Mouse (Mus musculus) liver, adult 2 months (tissue): ENCODE measurements at regions not wholly inside any gene's neighbourhood (a gene's known extent, or its start where the extent isn't known, plus 50 kb on each side); places are given as distances from the start of the nearest gene placed in this dataset.

Experiments used
- DNase-seq: peaks from one replicate; pipeline ENCODE4 v3.0.0-alpha.2; 2011; ENCODE audit warnings: low read depth, low spot score; ENCODE audit errors: extremely low read depth
- H3K27ac ChIP-seq: fragments of 200-500 bp; replicated peaks from 2 replicates; pipeline ENCODE4 v1.5.1; 2012; ENCODE audit warnings: low read depth, mild to moderate bottlenecking, control low read depth, inconsistent platforms, low read length; ENCODE audit not compliant: insufficient read depth
- H3K27me3 ChIP-seq: fragments of 200-500 bp; 2 replicates; pipeline ENCODE4 v1.6.1; 2012; ENCODE audit warnings: mild to moderate bottlenecking, moderate library complexity, low read length, inconsistent platforms; ENCODE audit not compliant: control insufficient read depth, insufficient read depth
- H3K36me3 ChIP-seq: fragments of 200-500 bp; 2 replicates; pipeline ENCODE4 v1.6.1; 2012; ENCODE audit warnings: low read length, inconsistent platforms; ENCODE audit not compliant: control insufficient read depth, insufficient read depth
- H3K4me1 ChIP-seq: fragments of 200-500 bp; 2 replicates; pipeline ENCODE4 v1.6.1; 2011; ENCODE audit warnings: low read length; ENCODE audit not compliant: control insufficient read depth, insufficient read depth
- H3K4me3 ChIP-seq: fragments of 200-500 bp; 2 replicates; pipeline ENCODE4 v1.5.1; 2011; ENCODE audit warnings: low read depth, mild to moderate bottlenecking, control low read depth, low read length, moderate library complexity; ENCODE audit not compliant: insufficient read depth
- H3K79me2 ChIP-seq: fragments of 200-500 bp; 2 replicates; pipeline ENCODE4 v1.6.1; 2012; ENCODE audit warnings: inconsistent platforms, mild to moderate bottlenecking, low read length, moderate library complexity; ENCODE audit not compliant: control insufficient read depth, insufficient read depth
- H3K9ac ChIP-seq: fragments of 200-500 bp; 2 replicates; pipeline ENCODE4 v1.6.1; 2012; ENCODE audit warnings: low read depth, mild to moderate bottlenecking, control low read depth, inconsistent platforms, low read length
- CTCF ChIP-seq: fragments of 200-500 bp; IDR thresholded peaks from 2 replicates; pipeline ENCODE4 v1.5.1; 2011; ENCODE audit warnings: low read depth, low read length, control low read depth
- POLR2A ChIP-seq: fragments of 200-500 bp; IDR thresholded peaks from 2 replicates; pipeline ENCODE4 v1.6.1; 2011; ENCODE audit warnings: low read length, control low read depth; ENCODE audit not compliant: insufficient read depth; ENCODE audit errors: extremely low read depth
- WGBS: fragments of 180-500 bp; shearing (Covaris S2); methylation state at CpG from one replicate; pipeline ENCODE4 v1.1.7; 2018; 5-methylcytosine and 5-hydroxymethylcytosine counted together

- TF ChIP-seq POLR2A = no peak
- no peak for TF ChIP-seq CTCF
- H3K79me2 ChIP-seq = no peaks in the 10 kb centered on the region
- no peak overlapping the region for H3K27ac ChIP-seq
- no peak overlapping the region for H3K4me3 ChIP-seq
- no peaks in the 10 kb centered on the region for H3K27me3 ChIP-seq
- WGBS = 77% methylated on average over 12 of the region's 12 CpGs
- no peaks in the 10 kb centered on the region for H3K4me1 ChIP-seq
- no peak overlapping the region for H3K9ac ChIP-seq
- no peak for DNase-seq
- H3K36me3 ChIP-seq = no peaks in the 10 kb centered on the region
Observed at GRCm38 (mm10) chr4:28588745-28589530, 224.0 kb upstream of the Epha7 start.
